Comparison of ENCODE assay signal across 18 mouse cellular contexts in the genomic region with DNA sequence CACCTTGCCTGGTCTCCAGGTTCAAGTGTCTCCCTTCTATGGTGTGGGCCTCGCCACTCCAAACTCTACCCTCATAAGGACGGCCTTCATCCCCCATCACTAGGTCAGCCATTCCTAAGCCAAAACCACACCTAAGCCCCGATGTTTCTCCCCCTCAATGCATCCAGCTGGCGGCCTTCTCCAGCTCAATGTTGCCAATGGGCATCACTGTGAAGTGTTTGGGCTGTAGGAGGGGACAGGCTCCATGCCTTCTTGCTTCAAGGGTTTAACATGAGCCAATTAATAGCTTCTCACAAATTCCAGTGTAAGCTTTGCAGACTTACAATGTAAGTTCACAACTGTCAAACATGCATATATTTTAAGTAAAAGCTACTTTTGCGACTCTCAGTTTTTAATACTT.
A peak's percentile ranks its signal among the peaks of the same experiment; 100 is the strongest.
DNase-seq lines count a peak whose midpoint lies in the region; ATAC-seq and TF ChIP-seq lines count a peak whose summit lies in the region.
"Had no signal": no experiment of that assay in that cellular context is flagged by ENCODE, and none has a peak within 500 bp of the region (broad histone marks: within the 10 kb centered on the region; RNA-seq: fewer than 3 reads in every experiment).

No protein-coding gene starts in this region.

- DNase-seq in forebrain, embryonic 11.5 days (ENCODE audit: low spot score), result no peak
- no peak for DNase-seq in stomach, postnatal 0 days (ENCODE audit: low spot score)
- no peak for DNase-seq in cerebellum, adult 11-12 months
- DNase-seq in urinary bladder, adult 2 months (ENCODE audit: low spot score), result no peak
- DNase-seq: adrenal gland, postnatal 10 days; cerebellum, adult 18-20 months; cerebellum, adult 9-11 months; gastrocnemius, postnatal 36 days; heart, adult 2 months had no signal

- 0 out of 2 replicates have a peak, but pooled peaks have one; percentile 11 for ATAC-seq in forebrain, embryonic 11.5 days (replicated peaks; ENCODE audit: low FRiP score)
- ATAC-seq in forebrain, embryonic 16.5 days, result no peak
- ATAC-seq in forebrain, embryonic 15.5 days (replicated peaks), result 0 out of 2 replicates have a peak, but pooled peaks have one; percentile 17
- no peak for ATAC-seq in stomach, postnatal 0 days (ENCODE audit: low FRiP score, low TSS enrichment)
- ATAC-seq: intestine, embryonic 16.5 days had no signal

- no peak for TF ChIP-seq POLR2A in embryonic fibroblast, embryonic 13.5 days (IDR thresholded peaks at IDR 0.05; ENCODE audit: low read depth, low read length)

- H3K27ac ChIP-seq in forebrain, embryonic 11.5 days (ENCODE audit: low read depth, low read length), result no peak overlapping the region
- no peak overlapping the region for H3K27ac ChIP-seq in forebrain, embryonic 16.5 days (ENCODE audit: low read length)
- peak overlapping the region; percentile 32 for H3K27ac ChIP-seq in embryonic fibroblast, embryonic 13.5 days (ENCODE audit: insufficient read depth, low read length)
- no peak overlapping the region for H3K27ac ChIP-seq in forebrain, embryonic 15.5 days (replicated peaks)
- H3K27ac ChIP-seq in stomach, postnatal 0 days (replicated peaks), result peak overlapping the region; percentile 81
- H3K27ac ChIP-seq: embryonic facial prominence, embryonic 10.5 days; hindbrain, embryonic 14.5 days had no signal

- TF ChIP-seq EP300 in stomach, postnatal 0 days (optimal IDR thresholded peaks at IDR 0.05), result no peak

- H3K36me3 ChIP-seq in forebrain, embryonic 11.5 days (ENCODE audit: control insufficient read depth, insufficient read depth, low read length), result no peaks in the 10 kb centered on the region
- H3K36me3 ChIP-seq in forebrain, embryonic 16.5 days (ENCODE audit: control insufficient read depth, insufficient read depth), result no peaks in the 10 kb centered on the region
- no peaks in the 10 kb centered on the region for H3K36me3 ChIP-seq in forebrain, embryonic 15.5 days
- no peaks in the 10 kb centered on the region for H3K36me3 ChIP-seq in stomach, postnatal 0 days (ENCODE audit: control insufficient read depth, insufficient read depth, low read length)
- H3K36me3 ChIP-seq: embryonic facial prominence, embryonic 10.5 days; heart, embryonic 12.5 days; hindbrain, embryonic 10.5 days had no signal

- TF ChIP-seq CTCF in embryonic fibroblast, embryonic 13.5 days (IDR thresholded peaks at IDR 0.05; ENCODE audit: borderline replicate concordance, insufficient read depth, low read length), result no peak
- no peak for TF ChIP-seq CTCF in stomach, postnatal 0 days (IDR thresholded peaks at IDR 0.05; ENCODE audit: low read depth)

- H3K4me1 ChIP-seq in forebrain, embryonic 11.5 days (replicated peaks; ENCODE audit: control insufficient read depth, insufficient read depth, low read length), result no peaks in the 10 kb centered on the region; the same call in 1 of the 2 replicates
- peaks cover 10% of the 10 kb centered on the region for H3K4me1 ChIP-seq in forebrain, embryonic 16.5 days (replicated peaks; ENCODE audit: control insufficient read depth, insufficient read depth, low read length)
- H3K4me1 ChIP-seq in embryonic fibroblast, embryonic 13.5 days (ENCODE audit: control insufficient read depth, insufficient read depth, low read length), result peaks cover 10% of the 10 kb centered on the region
- H3K4me1 ChIP-seq in forebrain, embryonic 15.5 days, result peaks cover 13% of the 10 kb centered on the region
- H3K4me1 ChIP-seq in stomach, postnatal 0 days (replicated peaks; ENCODE audit: control insufficient read depth, insufficient read depth), result peaks cover 3% of the 10 kb centered on the region; the same call in 1 of the 2 replicates
- H3K4me1 ChIP-seq: heart, embryonic 12.5 days had no signal

- H3K9me3 ChIP-seq in forebrain, embryonic 11.5 days (ENCODE audit: control insufficient read depth, low read length), result no peaks in the 10 kb centered on the region
- H3K9me3 ChIP-seq in forebrain, embryonic 16.5 days (ENCODE audit: control insufficient read depth, low read length), result no peaks in the 10 kb centered on the region
- H3K9me3 ChIP-seq in forebrain, embryonic 15.5 days, result no peaks in the 10 kb centered on the region
- no peaks in the 10 kb centered on the region for H3K9me3 ChIP-seq in stomach, postnatal 0 days (ENCODE audit: control insufficient read depth, low read length)
- H3K9me3 ChIP-seq: embryonic facial prominence, embryonic 10.5 days; heart, embryonic 12.5 days; hindbrain, embryonic 10.5 days had no signal

- no peak overlapping the region for H3K9ac ChIP-seq in forebrain, embryonic 11.5 days (ENCODE audit: low read length)
- no peak overlapping the region for H3K9ac ChIP-seq in forebrain, embryonic 16.5 days (replicated peaks; ENCODE audit: low read depth, low read length)
- H3K9ac ChIP-seq in forebrain, embryonic 15.5 days (replicated peaks), result no peak overlapping the region
- H3K9ac ChIP-seq in stomach, postnatal 0 days (ENCODE audit: low read length), result no peak overlapping the region
- H3K9ac ChIP-seq: heart, embryonic 12.5 days; hindbrain, embryonic 14.5 days had no signal

- H3K4me2 ChIP-seq in forebrain, embryonic 11.5 days (ENCODE audit: low read depth, low read length, severe bottlenecking), result no peak overlapping the region
- no peak overlapping the region for H3K4me2 ChIP-seq in forebrain, embryonic 16.5 days (ENCODE audit: low read length)
- H3K4me2 ChIP-seq in forebrain, embryonic 15.5 days (replicated peaks), result no peak overlapping the region
- H3K4me2 ChIP-seq in stomach, postnatal 0 days (replicated peaks; ENCODE audit: low read depth), result no peak overlapping the region
- H3K4me2 ChIP-seq: heart, embryonic 12.5 days had no signal

- H3K27me3 ChIP-seq in forebrain, embryonic 11.5 days (ENCODE audit: control insufficient read depth, insufficient read depth, low read length), result peaks cover 3% of the 10 kb centered on the region; the same call in 1 of the 2 replicates
- H3K27me3 ChIP-seq in forebrain, embryonic 16.5 days (replicated peaks; ENCODE audit: control insufficient read depth, insufficient read depth, low read length), result no peaks in the 10 kb centered on the region; the same call in 1 of the 2 replicates
- H3K27me3 ChIP-seq in forebrain, embryonic 15.5 days, result peaks cover 2% of the 10 kb centered on the region; the same call in 1 of the 2 replicates
- H3K27me3 ChIP-seq in stomach, postnatal 0 days (ENCODE audit: control insufficient read depth, insufficient read depth, low read length), result no peaks in the 10 kb centered on the region
- H3K27me3 ChIP-seq: heart, embryonic 12.5 days had no signal

- WGBS in forebrain, embryonic 11.5 days, result 88% methylated on average over 5 of the region's 5 CpGs
- 65% methylated on average over 5 of the region's 5 CpGs for WGBS in forebrain, embryonic 16.5 days
- 70% methylated on average over 5 of the region's 5 CpGs for WGBS in forebrain, embryonic 15.5 days
- 77% methylated on average over 5 of the region's 5 CpGs for WGBS in stomach, postnatal 0 days

- no peak overlapping the region for H3K4me3 ChIP-seq in forebrain, embryonic 11.5 days (ENCODE audit: low read depth, low read length)
- H3K4me3 ChIP-seq in forebrain, embryonic 16.5 days (replicated peaks; ENCODE audit: low read length), result no peak overlapping the region
- no peak overlapping the region for H3K4me3 ChIP-seq in embryonic fibroblast, embryonic 13.5 days (ENCODE audit: insufficient read depth, low read length)
- H3K4me3 ChIP-seq in forebrain, embryonic 15.5 days, result no peak overlapping the region
- no peak overlapping the region for H3K4me3 ChIP-seq in stomach, postnatal 0 days (ENCODE audit: low read depth, low read length)
- H3K4me3 ChIP-seq: embryonic facial prominence, embryonic 10.5 days; erythroblast, embryonic 14.5 days; heart, adult 2 months; heart, embryonic 12.5 days; hindbrain, embryonic 10.5 days had no signal

Comparison
In these comparisons a context has a peak if more than half of its experiments do, and no peak if none do; other contexts are left out.
1. ATAC-seq: peak in forebrain, embryonic 11.5 days (single experiment) and forebrain, embryonic 15.5 days (single experiment); none in forebrain, embryonic 16.5 days (single experiment) and stomach, postnatal 0 days (single experiment).
2. H3K27ac ChIP-seq: peak in embryonic fibroblast, embryonic 13.5 days (single experiment) and stomach, postnatal 0 days (single experiment); none in forebrain, embryonic 11.5 days (single experiment), forebrain, embryonic 16.5 days (single experiment) and forebrain, embryonic 15.5 days (single experiment).